Mouse (Mus musculus) gastrocnemius, adult 18-20 months (tissue): Measurements from ENCODE around the gene Olfr926. TPM values are rescaled to one million over a fixed set of nuclear protein-coding genes. Genes with fewer than 3 reads are reported as not detected.
"Not testable (repeated sequence)": the region's sequence is repeated elsewhere in the genome, so short reads cannot be mapped to it uniquely, and the experiment has no call there.

ENCODE experiments used
- DNase-seq: peaks from one replicate; pipeline ENCODE4 v3.0.0; 2021; ENCODE audit warnings: low spot score
- long read RNA-seq, 2 experiments: library from polyadenylated mRNA; stranded (forward); transcript quantifications; one replicate each; pipeline ENCODE4 v2.0.0; 2021
- total RNA-seq, 2 experiments: library from RNA; stranded (reverse); gene quantifications; 2 replicates each; pipeline ENCODE4 v1.2.3; 2021

The Olfr926 gene
- total RNA-seq, result not detected
- long read RNA-seq, experiment 1, result 0 reads
- long read RNA-seq, experiment 2, result 0 reads

GRCm38 (mm10) chr9:38876826-38877225 lies at the start of gene Olfr926:
TSS of gene Olfr926 (plus strand) at chr9:38877126.
- DNase-seq, result no peak

GRCm38 (mm10) chr9:38833027-38833426 lies 43.9 kb upstream of the Olfr926 start:
- no peak for DNase-seq

GRCm38 (mm10) chr9:38844149-38844548 lies 32.8 kb upstream of the Olfr926 start, which contains the start of gene Olfr924:
TSS of gene Olfr924 (plus strand) at chr9:38844449.
- no peak for DNase-seq

GRCm38 (mm10) chr9:38854760-38855159 lies 22.2 kb upstream of the Olfr926 start, which contains the start of gene Olfr26:
TSS of gene Olfr26 (plus strand) at chr9:38855060.
- no peak for DNase-seq

GRCm38 (mm10) chr9:38874880-38875279 lies 2.0 kb upstream of the Olfr926 start:
- DNase-seq, result not testable (repeated sequence)

Other genes starting within 250 kb of the Olfr926 start
- gene Olfr916, start 217.3 kb upstream of the Olfr926 start, total RNA-seq, result not detected
- not detected for gene Olfr917, start 211.3 kb upstream of the Olfr926 start, total RNA-seq
- not detected for gene Olfr918, start 202.5 kb upstream of the Olfr926 start, total RNA-seq
- not detected for gene Olfr919, start 173.5 kb upstream of the Olfr926 start, total RNA-seq
- gene Vwa5a, start 158.9 kb upstream of the Olfr926 start, total RNA-seq, result 10 to 100 TPM; 12.9 to 14.9 TPM
- under 1 TPM; 0.05 to 0.07 TPM for gene Olfr920, start 124.8 kb upstream of the Olfr926 start, total RNA-seq
- not detected for gene Olfr921, start 104.1 kb upstream of the Olfr926 start, total RNA-seq
- not detected for gene Olfr922, start 62.5 kb upstream of the Olfr926 start, total RNA-seq
- gene Olfr923, start 50.6 kb upstream of the Olfr926 start, total RNA-seq, result not detected
- not detected for gene Olfr924, start 32.7 kb upstream of the Olfr926 start, total RNA-seq
- not detected for gene Olfr26, start 22.1 kb upstream of the Olfr926 start, total RNA-seq
- not detected for gene Olfr930, start 52.7 kb downstream of the Olfr926 start, total RNA-seq
- not detected for gene Olfr933, start 95.2 kb downstream of the Olfr926 start, total RNA-seq
- not detected for gene Olfr934, start 111.2 kb downstream of the Olfr926 start, total RNA-seq
- gene Olfr935, start 122.6 kb downstream of the Olfr926 start, total RNA-seq, result not detected
- gene Olfr146, start 146.3 kb downstream of the Olfr926 start, total RNA-seq, result not detected
- not detected for gene Olfr937, start 187.8 kb downstream of the Olfr926 start, total RNA-seq
- gene Olfr938, start 201.8 kb downstream of the Olfr926 start, total RNA-seq, result not detected